Comparison of ENCODE assay signal across 10 mouse cellular contexts in the genomic region with DNA sequence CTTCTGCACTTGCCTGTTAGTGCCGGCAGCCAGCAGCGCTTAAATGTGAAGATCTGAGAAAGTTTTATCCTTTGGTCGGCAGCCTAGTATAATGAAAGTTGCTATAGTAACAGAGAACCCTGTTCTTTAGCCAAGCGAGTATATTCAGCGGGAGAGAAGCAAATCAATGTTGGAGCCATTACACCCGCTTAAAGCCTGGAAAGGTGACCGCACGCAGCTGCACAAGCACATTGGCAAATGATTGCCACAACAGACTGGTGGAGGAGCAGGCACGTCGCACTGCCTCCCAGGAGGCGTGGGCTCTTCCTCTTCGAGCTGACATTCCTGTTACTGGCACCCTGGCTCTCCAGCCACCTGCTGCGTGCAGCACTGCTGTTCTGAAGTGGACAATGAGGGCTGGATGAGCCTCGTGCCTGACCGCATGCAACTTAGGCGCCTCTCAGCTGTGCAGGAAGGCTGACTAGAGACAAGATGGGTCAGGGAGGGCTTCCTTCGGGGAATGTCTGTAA.
DNase-seq lines count a peak whose midpoint lies in the region; ATAC-seq lines count a peak whose summit lies in the region.
"Had no signal": no experiment of that assay in that cellular context is flagged by ENCODE, and none has a peak within 500 bp of the region (broad histone marks: within the 10 kb centered on the region; RNA-seq: fewer than 3 reads in every experiment).

No protein-coding gene starts in this region.

- peak; percentile 81 for ATAC-seq in forebrain, embryonic 14.5 days
- ATAC-seq in neural tube, embryonic 13.5 days (ENCODE audit: low read depth), result peak; percentile 80
- no peak for ATAC-seq in heart, embryonic 12.5 days (ENCODE audit: insufficient number of reproducible peaks, low FRiP score)
- ATAC-seq in liver, embryonic 11.5 days (replicated peaks; ENCODE audit: low FRiP score), result no peak

- peak overlapping the region; percentile 75 for H3K27ac ChIP-seq in forebrain, embryonic 14.5 days (ENCODE audit: low read depth, low read length)
- H3K27ac ChIP-seq in neural tube, embryonic 13.5 days (replicated peaks), result peak overlapping the region; percentile 63
- H3K27ac ChIP-seq in heart, embryonic 12.5 days (ENCODE audit: poor library complexity, severe bottlenecking), result no peak overlapping the region
- H3K27ac ChIP-seq in liver, embryonic 11.5 days (ENCODE audit: low read depth, low read length), result no peak overlapping the region

- peak overlapping the region; percentile 39 for H3K4me2 ChIP-seq in forebrain, embryonic 14.5 days (ENCODE audit: low read length)
- peak overlapping the region; percentile 38 for H3K4me2 ChIP-seq in neural tube, embryonic 13.5 days
- no peak overlapping the region for H3K4me2 ChIP-seq in heart, embryonic 12.5 days
- no peak overlapping the region for H3K4me2 ChIP-seq in liver, embryonic 11.5 days

- no peaks in the 10 kb centered on the region for H3K27me3 ChIP-seq in forebrain, embryonic 14.5 days (replicated peaks; ENCODE audit: control insufficient read depth, insufficient read depth, low read length)
- H3K27me3 ChIP-seq in neural tube, embryonic 13.5 days, result 0 out of 2 replicates have a peak, but pooled peaks cover 5% of the 10 kb centered on the region
- no peaks in the 10 kb centered on the region for H3K27me3 ChIP-seq in heart, embryonic 12.5 days (replicated peaks)
- H3K27me3 ChIP-seq in liver, embryonic 11.5 days (replicated peaks; ENCODE audit: control insufficient read depth, insufficient read depth, low read length), result no peaks in the 10 kb centered on the region

- H3K9ac ChIP-seq in forebrain, embryonic 14.5 days (ENCODE audit: low read length), result peak overlapping the region; percentile 49
- no peak overlapping the region for H3K9ac ChIP-seq in neural tube, embryonic 13.5 days
- H3K9ac ChIP-seq in heart, embryonic 12.5 days, result no peak overlapping the region
- no peak overlapping the region for H3K9ac ChIP-seq in liver, embryonic 11.5 days (ENCODE audit: low read depth, low read length)

- H3K9me3 ChIP-seq in forebrain, embryonic 14.5 days (replicated peaks; ENCODE audit: control insufficient read depth, low read length), result no peaks in the 10 kb centered on the region; the same call in 1 of the 2 replicates
- no peaks in the 10 kb centered on the region for H3K9me3 ChIP-seq in neural tube, embryonic 13.5 days
- no peaks in the 10 kb centered on the region for H3K9me3 ChIP-seq in heart, embryonic 12.5 days (replicated peaks)
- no peaks in the 10 kb centered on the region for H3K9me3 ChIP-seq in liver, embryonic 11.5 days (ENCODE audit: control insufficient read depth, low read length)
- H3K9me3 ChIP-seq: G1E had no signal

- H3K4me3 ChIP-seq in forebrain, embryonic 14.5 days (ENCODE audit: low read depth, low read length), result no peak overlapping the region
- H3K4me3 ChIP-seq in neural tube, embryonic 13.5 days, result no peak overlapping the region
- no peak overlapping the region for H3K4me3 ChIP-seq in heart, embryonic 12.5 days
- no peak overlapping the region for H3K4me3 ChIP-seq in liver, embryonic 11.5 days (ENCODE audit: low read depth, low read length)

- H3K36me3 ChIP-seq in forebrain, embryonic 14.5 days (ENCODE audit: control insufficient read depth, insufficient read depth, low read length), result no peaks in the 10 kb centered on the region
- H3K36me3 ChIP-seq in neural tube, embryonic 13.5 days, result peaks cover 8% of the 10 kb centered on the region; the same call in 1 of the 2 replicates
- peaks cover 17% of the 10 kb centered on the region for H3K36me3 ChIP-seq in heart, embryonic 12.5 days
- H3K36me3 ChIP-seq in liver, embryonic 11.5 days (ENCODE audit: control insufficient read depth, insufficient read depth, low read length), result no peaks in the 10 kb centered on the region

- 13% methylated on average over 17 of the region's 17 CpGs for WGBS in forebrain, embryonic 14.5 days
- WGBS in neural tube, embryonic 13.5 days, result 18% methylated on average over 17 of the region's 17 CpGs
- whole genome bisulfite sequencing in heart, embryonic 12.5 days, result 64% methylated on average over 17 of the region's 17 CpGs
- WGBS in liver, embryonic 11.5 days, result 71% methylated on average over 17 of the region's 17 CpGs

- DNase-seq in left cerebral cortex, adult 18-20 months (ENCODE audit: low spot score in 2 of 2), result peak; percentile 14 to 24
- DNase-seq in left cerebral cortex, adult 8-10 months (ENCODE audit: low spot score in 2 of 2), result no peak
- DNase-seq in forebrain, embryonic 14.5 days (ENCODE audit: low spot score), result peak; percentile 83
- DNase-seq in kidney, postnatal 25 days, result peak; percentile 18 to 63
- DNase-seq in thymus, postnatal 0 days (ENCODE audit: low spot score), result no peak
- DNase-seq in liver, embryonic 11.5 days (ENCODE audit: low spot score), result no peak
- DNase-seq: thymus, adult 18-20 months had no signal

- peaks cover 9% of the 10 kb centered on the region for H3K4me1 ChIP-seq in forebrain, embryonic 14.5 days (ENCODE audit: control insufficient read depth, insufficient read depth, low read length)
- H3K4me1 ChIP-seq in neural tube, embryonic 13.5 days (replicated peaks), result peaks cover 30% of the 10 kb centered on the region
- H3K4me1 ChIP-seq in heart, embryonic 12.5 days (replicated peaks), result peaks cover 36% of the 10 kb centered on the region
- H3K4me1 ChIP-seq in liver, embryonic 11.5 days (replicated peaks; ENCODE audit: control insufficient read depth, insufficient read depth, low read length), result no peaks in the 10 kb centered on the region

Comparison
In these comparisons a context has a peak if more than half of its experiments do, and no peak if none do; other contexts are left out.
1. DNase-seq: peak in left cerebral cortex, adult 18-20 months (2 of 2), forebrain, embryonic 14.5 days (single experiment) and kidney, postnatal 25 days (2 of 2); none in left cerebral cortex, adult 8-10 months (0 of 2), thymus, postnatal 0 days (single experiment) and liver, embryonic 11.5 days (single experiment).
2. ATAC-seq: peak in forebrain, embryonic 14.5 days (single experiment) and neural tube, embryonic 13.5 days (single experiment); none in heart, embryonic 12.5 days (single experiment) and liver, embryonic 11.5 days (single experiment).
3. H3K27ac ChIP-seq: peak in forebrain, embryonic 14.5 days (single experiment) and neural tube, embryonic 13.5 days (single experiment); none in heart, embryonic 12.5 days (single experiment) and liver, embryonic 11.5 days (single experiment).
4. H3K4me2 ChIP-seq: peak in forebrain, embryonic 14.5 days (single experiment) and neural tube, embryonic 13.5 days (single experiment); none in heart, embryonic 12.5 days (single experiment) and liver, embryonic 11.5 days (single experiment).